Mouse (Mus musculus) telencephalon, adult 2 months (tissue): ENCODE measurements around the gene Map4.

ENCODE experiments used
- DNase-seq: peaks from one replicate; pipeline ENCODE4 v3.0.0-alpha.2; 2011; ENCODE audit warnings: low read depth, low spot score

The Map4 gene

DNA sequence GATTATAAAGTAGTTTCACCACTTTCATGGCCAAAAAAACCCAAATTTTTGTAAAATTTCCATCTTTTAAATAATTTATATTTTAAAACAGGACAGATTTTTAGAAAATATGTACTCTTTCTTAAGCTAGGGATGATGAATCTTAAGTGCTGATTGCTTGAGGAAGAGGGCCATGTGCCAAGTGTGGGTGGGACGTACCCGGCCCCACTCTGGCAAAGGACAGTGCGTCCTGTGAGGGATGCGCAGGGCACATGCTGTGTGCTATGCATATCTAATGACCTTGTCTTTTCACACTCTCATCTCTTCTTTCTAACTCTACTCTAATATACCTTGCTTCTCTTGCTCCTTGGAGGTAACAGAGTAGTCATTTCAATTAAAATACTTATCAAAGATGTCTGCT, 66.2 kb downstream of the Map4 start:
- DNase-seq = no peak

- DNase-seq = no peak
Measured at GRCm38 (mm10) chr9:110001946-110002345, 70.7 kb downstream of the Map4 start.

DNA sequence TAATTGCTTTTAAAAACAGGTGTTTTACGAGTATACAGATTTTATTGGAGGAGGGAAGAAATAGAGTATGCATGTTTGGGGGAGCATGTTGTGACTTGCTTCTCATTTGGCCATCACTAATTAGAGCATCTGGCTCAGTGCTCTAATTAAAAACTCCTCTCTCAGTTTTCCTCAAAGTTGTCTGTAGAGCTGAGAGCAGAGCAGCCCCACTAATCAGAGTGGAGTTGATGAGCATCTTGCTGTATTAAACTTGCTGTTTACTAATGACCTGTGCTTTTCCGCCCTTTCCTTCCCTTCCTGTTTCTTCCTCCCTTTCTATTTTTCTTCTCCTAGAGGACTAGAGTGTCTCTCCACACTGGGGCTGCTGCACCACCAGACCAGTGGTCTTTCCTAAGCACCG, 71.2 kb downstream of the Map4 start:
- DNase-seq = no peak

GRCm38 (mm10) chr9:110019224-110019623, 88.0 kb downstream of the Map4 start:
- DNase-seq = peak; percentile 49

- DNase-seq = peak; percentile 43
Measured at GRCm38 (mm10) chr9:110020405-110020804, 89.1 kb downstream of the Map4 start.

DNA sequence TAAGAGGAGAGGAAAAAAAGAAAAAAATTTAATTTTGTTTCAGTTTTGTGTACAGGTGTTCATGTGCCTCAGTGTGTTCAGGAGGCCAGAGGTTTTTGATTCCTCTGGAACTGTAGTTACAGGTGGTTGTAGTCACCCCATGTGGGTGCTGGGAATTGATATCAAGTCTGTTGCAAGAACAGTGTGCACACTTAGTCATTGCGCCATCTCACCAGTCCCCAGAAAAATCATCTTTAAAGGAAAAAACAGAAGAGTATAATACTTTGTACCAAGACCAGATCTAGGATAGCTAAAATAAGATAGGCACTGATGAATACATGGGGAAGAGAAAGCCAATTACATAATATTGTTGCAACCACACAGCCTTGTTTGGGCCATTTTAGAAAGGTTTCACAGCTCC, 90.2 kb downstream of the Map4 start:
- no peak for DNase-seq

GRCm38 (mm10) chr9:110022151-110022550, 90.9 kb downstream of the Map4 start:
- DNase-seq = no peak

GRCm38 (mm10) chr9:110035091-110035490, 103.8 kb downstream of the Map4 start:
- no peak for DNase-seq

DNA sequence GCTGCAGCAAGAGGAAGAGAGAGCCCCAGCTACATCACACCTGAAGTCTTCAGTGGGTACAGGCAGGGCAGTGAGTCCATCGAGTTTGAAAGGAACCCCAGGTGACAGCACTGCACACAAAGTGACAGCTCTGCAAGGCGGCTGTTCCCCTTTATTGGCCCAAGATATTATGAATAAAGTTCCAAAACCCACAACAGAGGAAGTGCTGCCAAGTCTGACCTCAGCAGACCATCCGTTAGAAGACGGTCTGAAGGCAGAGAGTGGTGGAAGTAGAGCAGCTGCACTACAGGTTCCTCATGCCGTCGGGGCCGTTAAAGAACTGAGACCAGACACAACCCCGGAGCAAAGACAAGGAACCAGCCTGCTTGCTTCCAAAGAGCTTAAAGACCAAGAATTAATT, 106.6 kb downstream of the Map4 start:
- no peak for DNase-seq

DNA sequence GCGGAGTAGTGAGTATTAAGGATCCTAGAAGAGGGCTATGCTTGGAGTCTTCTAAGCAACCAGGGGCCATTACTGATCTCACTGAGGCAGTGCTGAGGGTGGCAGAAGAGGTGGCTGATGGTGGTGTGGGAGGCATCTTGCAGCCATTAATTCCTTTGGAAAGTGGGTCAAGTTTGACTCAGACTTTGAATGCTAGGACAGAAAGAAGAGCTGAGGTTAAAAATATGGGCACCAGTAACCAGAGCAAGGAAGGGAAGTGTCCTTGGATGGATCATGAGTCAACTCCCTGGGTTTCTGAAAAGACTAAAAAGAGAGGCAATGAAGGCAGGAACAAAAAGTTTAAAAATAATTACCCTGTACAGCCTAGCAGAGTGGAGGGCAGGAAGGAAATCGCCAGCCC, 107.2 kb downstream of the Map4 start:
- no peak for DNase-seq

DNA sequence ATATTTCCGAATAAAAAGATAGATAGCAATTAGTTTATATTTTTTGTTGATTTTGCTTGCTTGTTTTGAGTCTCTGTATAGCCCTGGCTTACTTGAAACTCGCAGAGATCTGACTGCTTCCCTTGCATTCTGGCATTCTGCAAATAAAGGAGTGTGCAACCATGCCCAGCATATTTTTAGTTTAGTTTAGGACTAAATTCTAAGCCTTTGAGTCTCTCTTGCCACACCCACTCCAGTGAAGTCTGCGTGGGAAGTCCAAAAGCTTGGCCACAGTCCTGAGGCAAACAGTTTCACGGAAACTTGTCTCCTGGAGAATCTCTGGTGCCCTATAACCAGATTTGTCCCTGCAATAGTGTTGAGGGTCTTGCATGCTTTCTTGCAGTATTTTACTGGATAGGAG, 113.1 kb downstream of the Map4 start:
- DNase-seq = peak; percentile 67

DNA sequence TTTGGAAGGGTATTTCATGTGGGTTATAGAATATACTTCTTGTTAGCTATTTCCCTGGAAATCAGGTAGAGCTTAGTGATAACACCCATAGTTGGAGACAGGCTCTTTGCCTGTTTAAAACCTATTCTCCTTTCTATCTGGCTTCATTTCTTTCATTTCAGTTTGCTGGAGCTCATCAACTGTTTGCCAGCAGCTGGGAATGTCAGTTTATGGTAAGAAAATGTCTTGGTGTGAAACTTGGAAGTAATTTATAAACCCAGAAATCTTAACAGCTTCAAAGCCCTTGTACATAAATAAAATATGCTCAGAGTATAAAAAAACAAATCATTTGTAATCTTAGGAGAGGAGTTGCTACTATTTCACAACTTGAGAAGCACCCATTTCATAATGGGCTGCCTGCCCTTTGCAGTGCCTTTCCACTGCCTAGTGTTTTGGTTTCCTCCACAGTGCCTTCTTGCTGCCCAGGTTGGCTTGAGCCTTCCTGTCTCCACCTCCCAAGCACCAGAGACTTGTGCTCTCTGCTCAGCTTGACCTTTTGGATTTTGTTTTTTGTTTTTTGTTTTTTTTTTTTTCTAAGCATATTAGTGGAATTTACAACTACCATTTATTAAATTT, 114.6 kb downstream of the Map4 start:
- DNase-seq = no peak

DNA sequence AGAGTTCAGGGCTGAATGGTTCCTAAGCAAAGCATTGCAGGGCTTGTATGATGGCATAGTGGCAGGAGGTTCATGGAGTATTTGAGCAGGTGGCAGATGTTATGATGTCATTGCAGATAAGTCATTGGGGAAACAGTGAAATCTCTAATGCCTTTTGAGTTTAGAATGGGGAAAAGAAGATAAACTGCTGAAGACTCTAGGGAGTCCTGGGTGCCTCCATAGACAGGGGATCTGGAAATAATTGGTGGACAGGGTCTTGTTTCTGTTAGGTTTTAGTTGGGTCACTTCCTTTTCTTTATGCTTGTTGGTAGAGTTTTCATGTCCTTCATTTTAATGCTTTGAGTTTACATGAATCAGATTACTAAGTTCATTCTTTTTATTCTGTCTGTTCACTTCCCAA, 116.0 kb downstream of the Map4 start:
- no peak for DNase-seq

DNA sequence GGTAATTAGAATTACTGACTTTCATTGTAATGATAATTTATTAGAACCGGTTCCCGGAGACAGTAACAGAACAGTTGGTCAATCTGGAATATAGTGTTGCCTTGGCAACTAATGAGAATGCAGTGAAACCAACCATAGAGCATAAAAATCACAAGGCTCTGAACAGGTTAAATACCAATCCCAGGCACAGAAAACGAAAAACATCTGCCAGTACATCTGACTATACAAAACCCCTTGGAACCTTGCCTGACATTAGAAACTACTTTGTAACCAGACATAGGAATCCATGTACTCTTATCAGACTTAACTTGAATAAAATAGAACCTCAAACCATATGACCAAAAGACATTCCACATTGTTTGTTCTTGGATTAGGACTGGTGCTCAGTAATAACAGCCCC, 116.6 kb downstream of the Map4 start:
- DNase-seq = no peak

- DNase-seq = no peak
Measured at GRCm38 (mm10) chr9:110051184-110051583, 119.9 kb downstream of the Map4 start.

GRCm38 (mm10) chr9:110051869-110052661, 120.8 kb downstream of the Map4 start:
- DNase-seq = peak; percentile 87

GRCm38 (mm10) chr9:110052951-110053304, 121.7 kb downstream of the Map4 start:
- DNase-seq = no peak

- peak; percentile 74 for DNase-seq
Measured at GRCm38 (mm10) chr9:110053305-110054079, 122.2 kb downstream of the Map4 start.

- DNase-seq = no peak
Measured at GRCm38 (mm10) chr9:110054080-110054421, 122.8 kb downstream of the Map4 start.

DNA sequence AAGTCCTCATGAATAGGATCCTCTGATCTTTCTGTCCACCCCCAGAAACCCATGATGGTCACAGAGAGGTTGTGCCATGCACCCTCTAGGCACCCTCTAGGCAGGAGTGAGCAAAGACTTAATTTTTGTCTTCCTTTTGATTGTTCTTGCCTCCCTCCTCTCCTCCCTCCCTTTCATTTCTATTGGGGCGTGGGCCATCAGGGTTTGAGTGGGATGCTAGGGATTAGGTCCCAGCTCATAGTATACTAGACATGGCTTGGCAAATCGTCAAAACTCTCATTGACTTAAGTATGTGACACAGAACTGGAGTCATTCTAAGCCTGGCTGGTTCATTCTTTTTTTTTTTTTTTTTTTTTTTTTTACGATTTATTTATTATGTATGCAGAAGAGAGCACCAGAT, 123.5 kb downstream of the Map4 start:
- DNase-seq = no peak

DNA sequence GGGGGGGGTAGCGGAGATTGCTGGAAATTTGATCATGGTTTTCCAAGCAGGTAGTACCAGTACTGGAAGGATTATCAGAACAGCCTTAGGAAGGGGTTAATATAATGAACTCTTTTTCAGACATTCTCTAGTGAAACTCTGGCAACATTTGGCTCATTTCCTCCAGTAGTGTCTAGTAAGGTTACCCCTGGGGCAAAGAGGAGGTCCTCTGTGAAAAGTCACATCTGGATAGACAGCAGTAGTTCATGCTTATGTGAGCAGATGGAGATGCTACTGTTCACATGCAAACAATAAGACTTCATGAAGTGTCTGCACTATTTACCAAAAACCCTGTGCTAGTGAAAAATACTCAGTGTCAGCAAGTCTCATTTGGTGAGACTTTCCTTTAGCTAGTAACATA, 125.9 kb downstream of the Map4 start:
- DNase-seq = no peak

- no peak for DNase-seq
Measured at GRCm38 (mm10) chr9:110060761-110061160, 129.5 kb downstream of the Map4 start.

GRCm38 (mm10) chr9:110062405-110062804, 131.1 kb downstream of the Map4 start:
- no peak for DNase-seq
